ENCODE assay signal across 7 mouse cellular contexts in the genomic region with DNA sequence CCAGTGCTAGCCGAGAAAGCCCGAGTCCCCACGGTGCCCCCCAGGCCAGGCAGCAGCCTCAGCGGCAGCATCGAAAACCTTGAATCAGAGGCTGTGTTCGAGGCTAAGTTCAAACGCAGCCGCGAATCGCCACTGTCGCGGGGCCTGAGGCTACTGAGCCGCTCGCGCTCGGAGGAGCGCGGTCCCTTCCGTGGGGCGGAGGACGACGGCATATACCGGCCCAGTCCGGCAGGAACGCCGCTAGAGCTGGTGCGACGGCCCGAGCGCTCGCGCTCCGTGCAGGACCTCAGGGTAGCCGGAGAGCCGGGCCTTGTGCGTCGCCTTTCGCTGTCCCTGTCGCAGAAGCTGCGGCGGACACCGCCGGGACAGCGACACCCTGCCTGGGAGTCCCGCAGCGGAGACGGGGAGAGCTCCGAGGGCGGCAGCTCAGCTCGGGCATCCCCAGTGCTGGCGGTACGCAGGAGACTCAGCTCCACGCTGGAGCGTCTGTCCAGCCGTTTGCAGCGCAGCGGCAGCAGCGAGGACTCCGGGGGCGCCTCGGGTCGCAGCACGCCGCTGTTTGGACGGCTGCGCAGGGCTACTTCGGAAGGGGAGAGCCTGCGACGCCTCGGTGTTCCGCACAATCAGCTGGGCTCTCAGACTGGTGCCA. TPM values are rescaled to one million over a fixed set of nuclear protein-coding genes. Genes with fewer than 3 reads are reported as not detected.
DNase-seq lines count a peak whose midpoint lies in the region; ATAC-seq and TF ChIP-seq lines count a peak whose summit lies in the region.

No protein-coding gene starts in this region.

- peak overlapping the region; percentile 28 for H3K4me3 ChIP-seq in testis, adult 2 months (ENCODE audit: control insufficient read depth, low read depth, low read length)
- peak overlapping the region; percentile 28 for H3K4me3 ChIP-seq in forebrain, embryonic 14.5 days (ENCODE audit: low read depth, low read length)
- H3K4me3 ChIP-seq in limb, embryonic 10.5 days: peak overlapping the region; percentile 49
- peak overlapping the region; percentile 31 for H3K4me3 ChIP-seq in neural tube, embryonic 11.5 days (ENCODE audit: low read depth, low read length)

- H3K9ac ChIP-seq in forebrain, embryonic 14.5 days (ENCODE audit: low read length): peak overlapping the region; percentile 45
- H3K9ac ChIP-seq in neural tube, embryonic 11.5 days (ENCODE audit: low read length): peak overlapping the region; percentile 49

- peaks cover 2% of the 10 kb centered on the region; the same call in 1 of the 2 replicates for H3K27me3 ChIP-seq in testis, adult 2 months (ENCODE audit: control insufficient read depth, insufficient read depth, low read length)
- H3K27me3 ChIP-seq in forebrain, embryonic 14.5 days (replicated peaks; ENCODE audit: control insufficient read depth, insufficient read depth, low read length): peaks cover 50% of the 10 kb centered on the region
- H3K27me3 ChIP-seq in limb, embryonic 10.5 days (ENCODE audit: low read depth, poor library complexity, severe bottlenecking): peaks cover 61% of the 10 kb centered on the region
- peaks cover 38% of the 10 kb centered on the region for H3K27me3 ChIP-seq in neural tube, embryonic 11.5 days (ENCODE audit: control insufficient read depth, insufficient read depth, low read length)

- no peak overlapping the region for H3K27ac ChIP-seq in testis, adult 2 months (ENCODE audit: control insufficient read depth, insufficient read depth, low read depth, low read length)
- H3K27ac ChIP-seq in forebrain, embryonic 14.5 days (ENCODE audit: low read depth, low read length): no peak overlapping the region
- peak overlapping the region; percentile 75 for H3K27ac ChIP-seq in limb, embryonic 10.5 days
- no peak overlapping the region for H3K27ac ChIP-seq in neural tube, embryonic 11.5 days (ENCODE audit: low read depth, low read length)

- no peak for DNase-seq in testis, postnatal 10 days (ENCODE audit: low spot score)
- DNase-seq in forebrain, embryonic 14.5 days (ENCODE audit: low spot score): no peak
- DNase-seq in limb, embryonic 10.5 days (ENCODE audit: low spot score): peak; percentile 76
- peak; percentile 71 for DNase-seq in neural tube, embryonic 11.5 days (ENCODE audit: low spot score)
- DNase-seq in frontal cortex, postnatal 14 days (ENCODE audit: low spot score in 2 of 2): no peak
- no peak for DNase-seq in spleen, postnatal 4 days (ENCODE audit: low spot score in 2 of 2)

- peak overlapping the region; percentile 55 for H3K4me2 ChIP-seq in forebrain, embryonic 14.5 days (ENCODE audit: low read length)
- peak overlapping the region; percentile 45 for H3K4me2 ChIP-seq in neural tube, embryonic 11.5 days (ENCODE audit: low read depth)

- no peaks in the 10 kb centered on the region for H3K36me3 ChIP-seq in testis, adult 2 months (ENCODE audit: control insufficient read depth, insufficient read depth, low read length)
- H3K36me3 ChIP-seq in forebrain, embryonic 14.5 days (ENCODE audit: control insufficient read depth, insufficient read depth, low read length): no peaks in the 10 kb centered on the region
- peaks cover 11% of the 10 kb centered on the region; the same call in 1 of the 2 replicates for H3K36me3 ChIP-seq in limb, embryonic 10.5 days
- H3K36me3 ChIP-seq in neural tube, embryonic 11.5 days (ENCODE audit: control insufficient read depth, insufficient read depth, low read length): no peaks in the 10 kb centered on the region

- WGBS in forebrain, embryonic 14.5 days: 1% methylated on average over 56 of the region's 71 CpGs
- WGBS in limb, embryonic 10.5 days: under 1% methylated on average over 71 of the region's 71 CpGs
- under 1% methylated on average over 71 of the region's 71 CpGs for WGBS in neural tube, embryonic 11.5 days

- ATAC-seq in forebrain, embryonic 14.5 days: peak; percentile 42
- ATAC-seq in neural tube, embryonic 11.5 days (ENCODE audit: insufficient read depth, low FRiP score, low TSS enrichment): 0 out of 2 replicates have a peak, but pooled peaks have one; percentile 21

- H3K4me1 ChIP-seq in testis, adult 2 months (ENCODE audit: control insufficient read depth, insufficient read depth, low read length): peaks cover 12% of the 10 kb centered on the region
- H3K4me1 ChIP-seq in forebrain, embryonic 14.5 days (ENCODE audit: control insufficient read depth, insufficient read depth, low read length): peaks cover 11% of the 10 kb centered on the region
- H3K4me1 ChIP-seq in limb, embryonic 10.5 days: peaks cover 61% of the 10 kb centered on the region
- peaks cover 13% of the 10 kb centered on the region; the same call in 1 of the 2 replicates for H3K4me1 ChIP-seq in neural tube, embryonic 11.5 days (ENCODE audit: control insufficient read depth, insufficient read depth, low read length)

- no peak for TF ChIP-seq POLR2A in testis, adult 2 months (IDR thresholded peaks at IDR 0.05; ENCODE audit: control insufficient read depth, low read depth, low read length)

- H3K9me3 ChIP-seq in forebrain, embryonic 14.5 days (replicated peaks; ENCODE audit: control insufficient read depth, low read length): no peaks in the 10 kb centered on the region
- no peaks in the 10 kb centered on the region for H3K9me3 ChIP-seq in limb, embryonic 10.5 days (replicated peaks)
- no peaks in the 10 kb centered on the region for H3K9me3 ChIP-seq in neural tube, embryonic 11.5 days (ENCODE audit: control insufficient read depth, low read length)

- no peak for TF ChIP-seq CTCF in testis, adult 2 months (IDR thresholded peaks at IDR 0.05; ENCODE audit: control insufficient read depth, insufficient read depth, insufficient replicate concordance, low read depth, low read length)

RNA-seq across cellular contexts. Expression of a gene that starts 12.8 kb away (rescaled TPM):
- polyA plus RNA-seq in testis, adult 2 months (2012; rRNA removed): 96.2 and 98.2 TPM in 2 replicates
- polyA plus RNA-seq in forebrain, embryonic 14.5 days (2014; fragmentation: Nextera tagmentation; extraction: Ambion mirVana): 72.4 and 76.0 TPM in 2 replicates
- polyA plus RNA-seq in limb, embryonic 10.5 days (2016; fragmentation: Nextera tagmentation; extraction: Ambion mirVana): 50.4 and 61.7 TPM in 2 replicates
- polyA plus RNA-seq in neural tube, embryonic 11.5 days (2014; fragmentation: Nextera tagmentation; extraction: Ambion mirVana): 62.5 and 64.2 TPM in 2 replicates

RNA-seq across cellular contexts. Expression of a gene that starts 27.3 kb away (rescaled TPM):
- 0.82 and 1.0 TPM in 2 replicates for polyA plus RNA-seq in testis, adult 2 months (2012; rRNA removed)
- polyA plus RNA-seq in forebrain, embryonic 14.5 days (2014; fragmentation: Nextera tagmentation; extraction: Ambion mirVana): 0.76 and 0.84 TPM in 2 replicates
- 0.31 and 0.59 TPM in 2 replicates for polyA plus RNA-seq in limb, embryonic 10.5 days (2016; fragmentation: Nextera tagmentation; extraction: Ambion mirVana)
- 2.3 and 2.9 TPM in 2 replicates for polyA plus RNA-seq in neural tube, embryonic 11.5 days (2014; fragmentation: Nextera tagmentation; extraction: Ambion mirVana)

RNA-seq across cellular contexts. Expression of a gene that starts 47.9 kb away (rescaled TPM):
- polyA plus RNA-seq in testis, adult 2 months (2012; rRNA removed): 1.4 and 5.8 TPM in 2 replicates
- 8.3 and 8.8 TPM in 2 replicates for polyA plus RNA-seq in forebrain, embryonic 14.5 days (2014; fragmentation: Nextera tagmentation; extraction: Ambion mirVana)
- polyA plus RNA-seq in limb, embryonic 10.5 days (2016; fragmentation: Nextera tagmentation; extraction: Ambion mirVana): 45.7 and 49.6 TPM in 2 replicates
- polyA plus RNA-seq in neural tube, embryonic 11.5 days (2014; fragmentation: Nextera tagmentation; extraction: Ambion mirVana): 15.5 and 19.1 TPM in 2 replicates

RNA-seq across cellular contexts. Expression of a gene that starts 56.2 kb away (rescaled TPM):
- 39.5 and 40.8 TPM in 2 replicates for polyA plus RNA-seq in testis, adult 2 months (2012; rRNA removed)
- 21.6 and 24.2 TPM in 2 replicates for polyA plus RNA-seq in forebrain, embryonic 14.5 days (2014; fragmentation: Nextera tagmentation; extraction: Ambion mirVana)
- 23.7 and 28.8 TPM in 2 replicates for polyA plus RNA-seq in limb, embryonic 10.5 days (2016; fragmentation: Nextera tagmentation; extraction: Ambion mirVana)
- 27.1 and 27.2 TPM in 2 replicates for polyA plus RNA-seq in neural tube, embryonic 11.5 days (2014; fragmentation: Nextera tagmentation; extraction: Ambion mirVana)

RNA-seq across cellular contexts. Expression of a gene that starts 56.4 kb away (rescaled TPM):
- 7.2 and 8.9 TPM in 2 replicates for polyA plus RNA-seq in testis, adult 2 months (2012; rRNA removed)
- 41.3 and 50.4 TPM in 2 replicates for polyA plus RNA-seq in forebrain, embryonic 14.5 days (2014; fragmentation: Nextera tagmentation; extraction: Ambion mirVana)
- polyA plus RNA-seq in limb, embryonic 10.5 days (2016; fragmentation: Nextera tagmentation; extraction: Ambion mirVana): 0.35 and 0.69 TPM in 2 replicates
- polyA plus RNA-seq in neural tube, embryonic 11.5 days (2014; fragmentation: Nextera tagmentation; extraction: Ambion mirVana): 12.3 and 13.7 TPM in 2 replicates

Comparison
In these comparisons a context has a peak if more than half of its experiments do, and no peak if none do; other contexts are left out.
1. DNase-seq: peak in limb, embryonic 10.5 days (single experiment) and neural tube, embryonic 11.5 days (single experiment); none in testis, postnatal 10 days (single experiment), forebrain, embryonic 14.5 days (single experiment), frontal cortex, postnatal 14 days (0 of 2) and spleen, postnatal 4 days (0 of 2).
2. Peak in every context shown above with its lines, with median percentiles within 50 percentile points of each other: H3K4me3 ChIP-seq.